Mouse (Mus musculus): ENCODE measurements around the gene 2610301B20Rik.

2610301B20Rik gene

DNA sequence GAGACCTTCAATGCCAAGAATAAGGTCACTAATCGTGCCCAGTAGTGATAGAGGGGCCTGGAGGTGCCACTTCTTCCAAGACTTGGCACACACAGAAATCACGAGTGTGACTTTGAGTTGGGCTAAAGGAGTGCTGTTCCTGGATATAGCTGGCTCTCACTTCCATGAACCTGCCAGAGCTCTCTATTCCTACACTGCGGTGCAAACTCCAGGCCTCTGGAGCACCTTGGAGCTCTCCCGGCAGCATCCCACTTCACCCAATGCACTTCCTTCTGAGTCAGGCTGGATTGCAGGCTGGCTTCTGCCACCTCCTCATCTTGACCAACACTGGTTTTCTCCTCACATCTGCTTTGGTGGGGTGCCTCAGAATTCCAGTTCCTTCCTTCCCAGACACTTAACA, 62.5 kb downstream of the 2610301B20Rik start:
- in situ Hi-C loops (cut with MboI, MseI) = no loop called here
